Mouse (Mus musculus) spleen, postnatal 36 days (tissue): ENCODE results near the gene Scgb1a1.
"Not testable (repeated sequence)": the region's sequence is repeated elsewhere in the genome, so short reads cannot be mapped to it uniquely, and the experiment has no call there.

Experiments used
- DNase-seq, 2 experiments: peaks; one replicate each; pipeline ENCODE4 v3.0.0; 2022; ENCODE audit warnings: low spot score in 2 of 2, mixed read lengths in 1 of 2

Gene Scgb1a1

GRCm38 (mm10) chr19:9067292-9067691 lies 20.5 kb downstream of the Scgb1a1 start:
- peak; percentile 70 to 71 for DNase-seq

DNA sequence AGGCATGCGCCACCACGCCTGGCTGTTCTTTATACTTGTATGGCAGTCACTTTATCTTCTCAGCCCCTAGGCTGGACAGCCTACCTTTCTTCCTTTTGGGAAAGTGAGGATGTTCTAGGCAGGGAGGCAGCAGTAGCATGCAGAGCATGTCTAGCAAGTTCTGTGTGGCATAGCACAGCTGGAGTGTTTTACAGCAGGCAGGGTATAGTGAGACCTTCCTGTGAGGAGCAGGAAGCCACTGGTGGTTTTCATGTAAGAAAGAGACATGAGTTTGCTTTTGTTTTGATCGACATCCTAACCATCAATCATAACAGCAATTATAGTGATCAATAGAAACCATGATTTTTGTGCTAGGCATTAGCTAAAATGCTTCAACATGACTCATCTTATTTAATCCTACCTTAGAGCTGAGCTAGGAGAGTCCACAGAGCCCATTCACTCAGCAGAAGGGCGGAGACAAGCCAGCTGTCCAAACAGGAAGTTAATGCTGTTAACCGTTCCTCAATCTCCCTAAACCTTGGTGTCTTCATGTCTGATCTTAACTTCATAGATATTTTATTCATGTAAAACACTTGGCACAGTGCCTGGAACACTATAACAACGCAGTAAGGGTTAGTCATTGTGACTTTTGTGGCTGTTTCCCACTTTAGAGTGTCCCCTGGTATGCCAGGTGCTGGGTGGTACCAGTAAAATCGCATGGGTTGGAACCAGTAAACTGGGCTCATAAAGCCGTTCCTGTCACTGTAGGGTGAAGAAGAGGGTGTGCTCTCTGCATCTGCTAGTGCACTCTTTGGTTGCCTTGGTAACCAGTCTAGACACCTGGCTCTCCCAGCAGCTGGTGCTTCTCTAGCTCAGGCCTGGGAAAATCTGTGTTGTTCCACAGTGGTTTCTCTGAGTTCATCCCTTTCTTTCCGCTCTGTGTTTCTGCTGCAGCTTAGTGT lies 21.9 kb downstream of the Scgb1a1 start:
- peak; percentile 34 to 36 for DNase-seq

GRCm38 (mm10) chr19:9063831-9064230 lies 23.9 kb downstream of the Scgb1a1 start:
- no peak for DNase-seq

DNA sequence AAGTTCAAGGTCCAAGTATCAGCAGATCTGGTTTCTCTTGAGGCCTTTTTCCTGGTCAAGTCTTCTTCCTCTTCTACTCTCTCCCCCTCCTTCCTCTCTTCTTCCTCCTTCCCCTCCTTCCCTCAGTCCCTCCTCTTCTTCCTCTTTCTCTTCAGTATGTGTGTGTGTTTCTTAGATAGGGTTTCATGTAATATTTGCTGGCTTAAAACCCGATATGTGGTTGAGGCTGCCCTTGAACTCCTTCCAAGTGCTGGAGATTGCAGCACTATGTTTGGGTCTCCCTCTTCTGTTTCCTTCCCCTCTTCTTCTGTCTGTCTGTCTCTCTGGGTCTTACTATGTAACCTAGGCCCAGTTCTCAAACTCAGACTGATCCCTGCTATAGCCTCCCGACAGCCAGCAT lies 24.9 kb downstream of the Scgb1a1 start:
- no peak for DNase-seq

GRCm38 (mm10) chr19:9061221-9061893 lies 26.4 kb downstream of the Scgb1a1 start:
- DNase-seq, result no peak

- no peak for DNase-seq
Observed at GRCm38 (mm10) chr19:9060103-9060502, 27.7 kb downstream of the Scgb1a1 start.

DNA sequence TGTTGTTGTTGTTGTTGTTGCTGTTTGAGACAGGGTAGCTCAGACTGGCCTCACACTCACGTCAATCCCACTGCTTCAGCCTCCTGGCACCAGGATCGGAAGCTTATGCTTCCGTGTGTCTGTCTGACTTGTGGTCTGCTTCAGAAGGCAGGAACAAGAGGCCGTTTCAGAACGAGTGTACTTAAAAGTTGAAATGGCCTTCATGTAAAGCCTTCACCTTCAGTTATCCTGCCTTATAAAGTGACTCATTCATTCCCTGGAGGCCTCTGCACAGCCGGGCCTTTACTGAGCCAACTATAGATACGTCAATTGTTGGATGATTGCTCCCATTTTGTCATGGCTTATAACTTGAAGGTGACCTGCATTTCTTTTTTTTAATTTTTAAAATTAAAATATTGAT lies 28.4 kb downstream of the Scgb1a1 start:
- DNase-seq, result no peak

GRCm38 (mm10) chr19:9058944-9059343 lies 28.8 kb downstream of the Scgb1a1 start:
- DNase-seq, result no peak

DNA sequence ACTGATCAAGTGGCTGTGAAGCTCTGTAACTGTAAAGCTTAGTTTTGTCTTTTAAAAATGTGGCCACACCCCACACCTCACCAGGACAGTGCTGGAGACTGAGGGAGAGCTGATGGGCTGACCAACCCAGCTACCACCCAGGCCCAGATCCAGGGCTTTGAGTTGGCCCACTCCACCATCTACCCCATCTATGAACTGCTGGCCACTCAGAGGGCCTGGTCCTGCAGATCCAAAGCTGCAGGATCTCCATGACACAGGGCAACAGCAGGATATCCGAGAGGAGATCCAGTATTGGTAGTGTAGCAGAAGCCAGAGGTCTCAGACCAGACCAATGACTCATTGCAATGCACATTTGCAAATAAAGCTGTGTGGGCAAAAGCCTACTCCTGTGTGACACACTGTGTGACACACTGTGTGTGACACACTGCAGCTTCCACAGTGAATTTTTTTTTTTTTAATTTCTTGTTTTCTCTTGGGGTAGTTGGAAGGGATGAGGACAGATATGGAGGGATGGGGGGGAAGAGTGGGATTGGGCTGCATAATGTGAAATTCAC lies 29.4 kb downstream of the Scgb1a1 start:
- no peak for DNase-seq

GRCm38 (mm10) chr19:9057679-9058078 lies 30.1 kb downstream of the Scgb1a1 start:
- no peak for DNase-seq

DNA sequence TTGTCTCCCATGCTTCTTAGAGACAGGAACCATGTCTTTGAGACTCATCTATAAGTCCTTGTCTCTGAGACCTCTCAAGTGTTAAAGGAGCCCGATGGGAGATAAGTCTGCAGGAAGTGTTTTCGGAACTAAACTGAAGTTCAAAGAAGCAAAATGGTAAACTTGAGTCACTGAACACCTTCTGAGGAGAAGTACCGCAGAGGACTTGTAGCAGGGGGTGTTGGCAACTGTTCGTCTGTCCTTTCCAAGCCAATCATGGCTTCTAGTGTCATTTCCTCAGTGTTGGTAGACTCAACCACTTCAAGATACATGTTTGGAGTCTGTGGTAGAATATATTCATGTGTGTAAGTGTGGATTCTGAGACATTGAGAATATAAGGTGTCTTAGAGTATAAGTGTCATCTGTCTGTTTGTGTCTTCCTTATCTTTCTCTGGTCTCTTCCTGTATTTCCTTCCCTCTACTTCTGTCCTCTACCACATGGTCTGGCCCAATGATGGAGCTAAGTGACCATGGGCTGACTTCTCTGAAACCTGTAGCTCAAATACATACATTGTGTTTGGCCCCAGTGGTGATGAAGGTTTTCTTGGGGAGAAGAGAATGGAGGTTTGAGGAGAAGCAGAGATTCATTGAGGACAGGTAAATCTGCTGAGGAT lies 31.9 kb downstream of the Scgb1a1 start:
- no peak for DNase-seq

- DNase-seq, result peak; percentile 64 to 73
Observed at GRCm38 (mm10) chr19:9055153-9055552, 32.6 kb downstream of the Scgb1a1 start.

DNA sequence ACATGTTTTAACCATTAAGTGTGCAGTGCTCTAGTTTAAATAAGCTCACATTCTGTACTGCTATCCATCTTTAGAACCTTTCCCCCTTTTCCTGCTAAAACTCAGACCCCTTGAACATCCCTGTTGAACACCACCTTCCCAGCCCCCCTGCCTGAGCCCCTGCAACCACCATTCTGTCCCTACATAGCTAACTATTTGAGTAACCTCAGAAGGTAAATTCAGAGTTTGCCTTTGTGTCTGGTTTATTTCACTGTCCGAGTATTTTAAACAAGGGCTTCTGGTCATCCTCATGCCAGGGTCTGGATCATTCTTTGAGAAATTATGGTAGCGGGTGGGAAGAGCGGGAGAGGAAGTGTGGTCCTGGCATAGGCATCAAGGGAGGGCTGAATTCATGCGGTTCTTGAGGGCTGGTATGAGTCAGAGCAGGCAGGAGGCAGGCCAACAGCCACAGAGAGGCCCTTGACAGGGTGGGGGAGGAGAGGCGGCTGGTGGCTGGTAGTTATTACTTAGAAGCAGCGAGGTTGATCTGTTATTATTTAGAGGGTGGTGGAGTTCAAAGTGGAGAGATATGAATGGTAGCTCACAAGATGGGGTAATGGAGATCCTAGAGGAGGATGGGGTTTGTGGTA lies 34.8 kb downstream of the Scgb1a1 start:
- peak in 1 of 2 experiments; percentile 38 for DNase-seq

- DNase-seq, result not testable (repeated sequence)
Observed at GRCm38 (mm10) chr19:9051985-9052384, 35.8 kb downstream of the Scgb1a1 start.

- no peak for DNase-seq
Observed at GRCm38 (mm10) chr19:9050294-9051229, 37.2 kb downstream of the Scgb1a1 start.

DNA sequence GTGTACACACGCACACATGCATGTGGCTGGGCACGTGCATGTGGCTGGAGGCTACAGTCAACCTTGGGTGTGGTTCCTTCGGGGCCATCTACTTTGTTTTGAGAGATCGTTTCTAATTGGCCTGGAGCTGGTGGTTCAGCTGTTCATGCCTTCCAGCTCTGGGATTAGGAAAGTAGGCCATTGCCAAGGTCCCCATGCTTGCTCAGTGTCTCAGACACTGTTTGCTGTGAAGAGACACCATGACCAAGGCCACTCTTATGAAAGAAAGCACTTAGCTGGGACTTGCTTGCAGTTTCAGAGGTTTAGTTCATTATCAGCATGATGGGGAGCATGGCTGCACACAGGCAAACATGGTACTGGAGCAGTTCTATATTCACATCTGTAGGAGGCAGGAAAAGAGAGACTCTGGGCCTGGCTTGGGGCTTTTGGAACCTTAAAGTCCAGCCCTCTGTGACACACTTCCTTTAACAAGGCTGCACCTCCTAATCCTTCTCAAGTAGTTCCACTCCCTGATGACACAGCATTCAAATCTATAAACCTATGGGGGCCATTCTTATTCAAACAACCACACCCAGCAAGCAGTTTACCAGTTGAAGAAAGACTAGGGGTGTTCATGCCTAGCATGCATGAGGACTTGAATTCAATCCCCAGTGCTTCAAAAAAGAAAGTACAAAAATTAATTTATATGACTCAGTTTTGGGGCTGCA lies 38.6 kb downstream of the Scgb1a1 start:
- DNase-seq, result no peak

DNA sequence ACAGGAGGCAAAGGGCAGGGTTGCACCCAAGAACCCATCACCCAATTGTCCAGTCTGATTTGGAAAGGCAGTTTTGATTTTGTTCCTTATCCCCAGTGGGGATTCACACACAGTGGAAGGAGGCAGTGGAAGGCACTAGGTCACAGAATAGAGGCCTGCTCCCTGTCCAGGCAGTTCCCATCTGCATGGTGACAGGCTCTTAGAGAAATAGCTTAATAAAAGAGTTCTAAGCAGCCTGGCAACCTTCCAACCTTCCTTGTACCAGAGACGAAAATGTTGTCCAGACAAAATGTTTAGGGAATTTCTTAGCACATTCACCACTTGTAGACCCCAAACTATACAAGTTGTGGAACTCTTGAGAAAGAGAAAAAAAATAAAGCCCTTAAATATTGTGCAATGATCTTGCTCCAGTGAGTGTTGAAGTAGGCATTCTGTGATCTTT lies 39.8 kb downstream of the Scgb1a1 start:
- no peak for DNase-seq

DNA sequence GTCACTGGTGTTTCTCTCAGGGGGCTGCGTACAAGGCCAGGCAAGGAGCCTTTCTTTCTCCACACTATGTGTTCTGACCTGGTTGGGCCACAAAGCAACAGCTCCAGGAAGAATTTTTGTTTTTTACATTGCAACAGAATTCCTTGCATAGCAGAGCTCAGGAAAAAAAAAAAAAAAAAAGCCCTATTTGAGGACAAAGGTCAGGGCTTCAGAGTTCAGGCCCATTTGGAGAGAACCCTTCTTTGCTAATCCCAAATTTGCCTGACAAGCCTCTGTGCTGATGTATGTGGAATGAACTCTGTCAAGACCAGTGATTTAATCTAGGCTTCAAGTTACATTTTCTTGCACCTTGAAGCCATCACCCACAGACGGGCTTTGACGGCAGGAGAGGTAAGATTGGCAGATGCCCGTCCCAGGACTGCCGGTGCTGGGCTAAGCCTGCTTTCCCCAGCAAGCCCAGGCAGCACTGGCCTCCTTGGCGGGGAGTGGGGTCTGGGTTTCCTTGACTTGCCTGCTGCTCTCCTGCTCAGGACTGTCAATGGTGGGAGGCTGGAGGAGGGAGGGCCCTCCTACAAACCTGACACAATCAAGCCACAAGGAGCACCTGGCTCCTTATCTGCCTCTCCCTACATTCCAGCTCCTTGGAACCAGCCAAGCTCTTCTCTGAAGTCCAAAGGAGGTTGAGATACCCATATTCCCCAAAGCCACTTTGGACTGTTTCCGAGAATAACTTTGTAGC lies 40.4 kb downstream of the Scgb1a1 start:
- no peak for DNase-seq

- DNase-seq, result no peak
Observed at GRCm38 (mm10) chr19:9044291-9044690, 43.5 kb downstream of the Scgb1a1 start.
